Mouse (Mus musculus): ENCODE data around the gene Tbcc. TPM values are rescaled to one million over a fixed set of nuclear protein-coding genes. Genes with fewer than 3 reads are reported as not detected.

Tbcc gene
- total and polyA plus RNA-seq, 3 experiments = 7.5 to 20.0 (median 18.6) TPM

- no peak for DNase-seq (ENCODE audit: low spot score)
- H3K27me3 ChIP-seq (ENCODE audit: insufficient read depth, low read length) = no peaks in the 10 kb centered on the region
- peaks cover 78% of the 10 kb centered on the region for H3K4me1 ChIP-seq (ENCODE audit: insufficient read depth, low read depth, low read length)
- H3K4me3 ChIP-seq (ENCODE audit: low read depth, low read length) = no peak overlapping the region
- ATAC-seq (ENCODE audit: extremely low read depth, insufficient number of reproducible peaks, low FRiP score, poor library complexity, severe bottlenecking) = no peak
- TF ChIP-seq CTCF (IDR thresholded peaks at IDR 0.05; ENCODE audit: low read depth, low read length) (no peak), TAL1 (conservative IDR thresholded peaks at IDR 0.05; ENCODE audit: low read depth, low read length) (no peak), GATA1 (IDR thresholded peaks at IDR 0.05; ENCODE audit: borderline replicate concordance, low read length) (no peak), GATA2 (IDR thresholded peaks at IDR 0.05; ENCODE audit: borderline replicate concordance, low read depth, low read length) (no peak), POLR2AphosphoS5 (IDR thresholded peaks at IDR 0.05; ENCODE audit: insufficient replicate concordance, low read depth, low read length) (no peak)
- H3K36me3 ChIP-seq (replicated peaks) = peaks cover 31% of the 10 kb centered on the region
- no peaks in the 10 kb centered on the region for H3K9me3 ChIP-seq (replicated peaks)
These were observed 7.4 kb upstream of the Tbcc start for GRCm38 (mm10) chr17:46883107-46883506.

GRCm38 (mm10) chr17:46884766-46885165 is 5.7 kb upstream of the Tbcc start:
- H3K4me1 ChIP-seq (ENCODE audit: insufficient read depth, low read depth, low read length) = peaks cover 89% of the 10 kb centered on the region
- no peak overlapping the region for H3K4me3 ChIP-seq (ENCODE audit: low read depth, low read length)
- TF ChIP-seq TAL1 (conservative IDR thresholded peaks at IDR 0.05; ENCODE audit: low read depth, low read length) = no peak
- no peak for TF ChIP-seq CTCF (IDR thresholded peaks at IDR 0.05; ENCODE audit: low read depth, low read length)
- TF ChIP-seq GATA2 (IDR thresholded peaks at IDR 0.05; ENCODE audit: borderline replicate concordance, low read depth, low read length) = no peak
- no peak for TF ChIP-seq POLR2AphosphoS5 (IDR thresholded peaks at IDR 0.05; ENCODE audit: insufficient replicate concordance, low read depth, low read length)
- no peak for TF ChIP-seq GATA1 (IDR thresholded peaks at IDR 0.05; ENCODE audit: borderline replicate concordance, low read length)
- DNase-seq (ENCODE audit: low spot score) (no peak), ATAC-seq (ENCODE audit: extremely low read depth, insufficient number of reproducible peaks, low FRiP score, poor library complexity, severe bottlenecking) (no peak)
- H3K36me3 ChIP-seq (replicated peaks) = peaks cover 26% of the 10 kb centered on the region
- H3K9me3 ChIP-seq (replicated peaks) = no peaks in the 10 kb centered on the region
- H3K27me3 ChIP-seq (ENCODE audit: insufficient read depth, low read length) = no peaks in the 10 kb centered on the region

DNA sequence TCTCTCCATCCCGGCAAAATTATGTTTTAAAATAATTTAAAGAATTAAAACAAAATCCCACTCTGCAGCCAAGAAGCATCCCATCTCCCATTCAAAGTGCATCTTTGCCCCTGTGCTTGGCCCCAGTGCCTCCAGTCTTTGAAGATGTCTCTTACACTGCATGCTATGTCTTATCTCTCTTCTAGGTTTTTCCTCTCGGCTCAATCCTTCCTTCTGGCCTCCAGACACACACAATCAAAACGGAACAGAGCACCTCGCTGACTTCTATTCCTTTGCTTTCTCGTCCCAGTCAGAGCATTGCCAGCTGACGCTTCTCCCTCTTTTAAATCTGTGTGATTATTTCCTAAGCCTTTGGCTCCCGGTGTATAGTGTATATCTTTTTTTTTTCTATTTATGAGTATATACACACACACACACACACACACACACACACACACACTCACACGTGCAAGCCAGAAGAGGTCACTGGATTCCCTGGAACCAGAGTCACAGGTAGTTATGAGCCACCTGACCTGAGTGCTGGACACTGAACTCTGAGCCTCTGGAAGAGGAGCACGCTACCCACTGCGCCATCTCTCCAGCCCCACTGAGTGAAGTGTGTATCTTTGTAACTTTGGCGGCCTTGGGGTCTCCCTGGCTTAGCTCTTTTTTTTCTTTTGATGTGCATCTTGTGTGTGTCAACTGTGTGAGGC is 5.1 kb upstream of the Tbcc start:
- ATAC-seq (ENCODE audit: extremely low read depth, insufficient number of reproducible peaks, low FRiP score, poor library complexity, severe bottlenecking) (no peak), DNase-seq (ENCODE audit: low spot score) (no peak)
- TF ChIP-seq GATA2 (IDR thresholded peaks at IDR 0.05; ENCODE audit: borderline replicate concordance, low read depth, low read length) (no peak), POLR2AphosphoS5 (IDR thresholded peaks at IDR 0.05; ENCODE audit: insufficient replicate concordance, low read depth, low read length) (no peak), TAL1 (conservative IDR thresholded peaks at IDR 0.05; ENCODE audit: low read depth, low read length) (no peak), GATA1 (IDR thresholded peaks at IDR 0.05; ENCODE audit: borderline replicate concordance, low read length) (no peak), CTCF (IDR thresholded peaks at IDR 0.05; ENCODE audit: low read depth, low read length) (no peak)
- Histone ChIP-seq H3K27me3 (ENCODE audit: insufficient read depth, low read length) (no peaks in the 10 kb centered on the region), H3K4me1 (ENCODE audit: insufficient read depth, low read depth, low read length) (peaks cover 85% of the 10 kb centered on the region), H3K4me3 (ENCODE audit: low read depth, low read length) (peak overlapping the region; percentile 57; the same call in 1 of the 2 replicates), H3K36me3 (replicated peaks) (peaks cover 26% of the 10 kb centered on the region), H3K9me3 (replicated peaks) (no peaks in the 10 kb centered on the region)

DNA sequence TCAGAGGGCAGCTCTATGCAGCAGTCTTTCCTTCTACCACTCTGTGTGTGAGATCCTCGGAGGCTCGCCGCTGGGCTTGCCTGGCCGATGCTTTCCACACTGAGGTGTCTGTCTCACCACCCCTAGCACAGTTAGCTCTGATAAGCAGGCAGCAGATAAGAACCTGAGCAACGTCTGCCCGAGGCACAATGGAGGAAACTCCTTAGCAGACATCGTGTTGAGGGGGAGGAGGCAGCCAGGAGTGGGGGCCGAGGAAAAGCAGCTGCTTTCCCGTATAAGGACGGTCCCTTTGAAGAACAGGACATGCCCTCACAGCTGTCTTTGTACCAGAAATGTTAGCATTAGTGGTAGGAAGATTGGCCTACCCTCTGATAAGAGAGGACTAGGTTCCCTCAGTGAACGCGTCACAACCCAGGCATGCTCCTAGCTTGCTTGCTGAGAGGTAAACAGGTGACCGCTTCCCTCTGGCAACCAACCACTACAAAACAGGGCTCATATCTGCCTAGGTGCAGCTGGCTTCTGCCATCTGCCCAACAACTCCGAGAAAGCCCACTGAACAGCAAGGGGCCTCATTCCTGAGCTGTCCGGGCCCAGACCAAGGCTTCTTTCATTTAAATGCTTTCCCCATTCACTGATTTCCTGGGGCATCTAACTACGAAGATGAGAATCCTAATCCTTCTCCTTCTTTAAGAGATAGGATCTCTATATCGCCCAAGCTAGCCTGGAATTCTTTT is 4.4 kb upstream of the Tbcc start:
- Histone ChIP-seq H3K36me3 (replicated peaks) (peaks cover 26% of the 10 kb centered on the region), H3K4me3 (ENCODE audit: low read depth, low read length) (peak overlapping the region; percentile 57; the same call in 1 of the 2 replicates), H3K4me1 (ENCODE audit: insufficient read depth, low read depth, low read length) (peaks cover 85% of the 10 kb centered on the region), H3K9me3 (replicated peaks) (no peaks in the 10 kb centered on the region), H3K27me3 (ENCODE audit: insufficient read depth, low read length) (no peaks in the 10 kb centered on the region)
- DNase-seq (ENCODE audit: low spot score) = peak; percentile 50
- ATAC-seq (ENCODE audit: extremely low read depth, insufficient number of reproducible peaks, low FRiP score, poor library complexity, severe bottlenecking) = peak; percentile 56
- TF ChIP-seq CTCF (IDR thresholded peaks at IDR 0.05; ENCODE audit: low read depth, low read length) (no peak), GATA1 (IDR thresholded peaks at IDR 0.05; ENCODE audit: borderline replicate concordance, low read length) (no peak), TAL1 (conservative IDR thresholded peaks at IDR 0.05; ENCODE audit: low read depth, low read length) (peak; percentile 49), POLR2AphosphoS5 (IDR thresholded peaks at IDR 0.05; ENCODE audit: insufficient replicate concordance, low read depth, low read length) (no peak), GATA2 (IDR thresholded peaks at IDR 0.05; ENCODE audit: borderline replicate concordance, low read depth, low read length) (no peak)

DNA sequence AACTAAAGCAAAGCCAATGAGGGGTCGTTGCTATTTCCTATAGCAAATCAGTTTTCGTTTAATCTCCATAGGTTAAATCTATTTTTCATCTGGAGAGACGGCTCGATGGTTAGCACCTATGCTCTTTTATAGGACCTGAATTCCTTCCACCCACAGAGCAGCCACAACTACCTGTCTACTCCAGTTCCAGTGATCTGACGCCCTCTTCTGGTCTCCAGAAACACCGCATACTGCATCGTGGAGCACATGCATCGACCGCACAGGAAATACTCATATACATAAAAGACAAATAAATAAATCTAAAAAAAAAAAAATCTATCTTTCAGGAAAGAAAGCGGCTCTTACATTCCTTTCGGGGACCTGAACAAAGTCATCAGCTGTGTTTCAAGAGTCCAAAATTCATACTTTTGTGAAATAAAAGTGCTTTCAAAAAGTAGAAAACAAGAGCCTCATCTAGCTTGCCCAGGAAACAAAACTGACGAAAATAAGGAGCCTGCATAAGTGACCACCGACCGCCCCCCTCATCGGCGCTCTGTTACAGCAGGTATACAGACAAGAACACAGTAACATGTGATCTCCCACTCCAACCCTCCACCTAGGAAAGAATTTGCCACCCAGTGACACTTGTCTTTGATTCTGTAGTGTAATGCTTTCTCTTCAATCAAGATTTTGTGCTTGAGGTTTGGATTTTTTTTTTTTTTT is 1.8 kb upstream of the Tbcc start:
- peaks cover 85% of the 10 kb centered on the region for H3K4me1 ChIP-seq (ENCODE audit: insufficient read depth, low read depth, low read length)
- no peaks in the 10 kb centered on the region for H3K9me3 ChIP-seq (replicated peaks)
- H3K36me3 ChIP-seq (replicated peaks) = peaks cover 32% of the 10 kb centered on the region
- H3K27me3 ChIP-seq (ENCODE audit: insufficient read depth, low read length) = no peaks in the 10 kb centered on the region
- TF ChIP-seq GATA1 (IDR thresholded peaks at IDR 0.05; ENCODE audit: borderline replicate concordance, low read length) = no peak
- TF ChIP-seq CTCF (IDR thresholded peaks at IDR 0.05; ENCODE audit: low read depth, low read length) = peak; percentile 31; the same call in 1 of the 2 replicates
- no peak for DNase-seq (ENCODE audit: low spot score)
- ATAC-seq (ENCODE audit: extremely low read depth, insufficient number of reproducible peaks, low FRiP score, poor library complexity, severe bottlenecking) = no peak
- H3K4me3 ChIP-seq (ENCODE audit: low read depth, low read length) = peak overlapping the region; percentile 93; the same call in 1 of the 2 replicates
